ENCODE assay signal across 16 mouse cellular contexts in genomic region chr10:43027006-43027405, GRCm38 (mm10).
DNase-seq lines count a peak whose midpoint lies in the region; ATAC-seq lines count a peak whose summit lies in the region.
"Had no signal": no experiment of that assay in that cellular context is flagged by ENCODE, and none has a peak within 500 bp of the region (broad histone marks: within the 10 kb centered on the region; RNA-seq: fewer than 3 reads in every experiment).

No protein-coding gene starts in this region.

- 0 out of 2 replicates have a peak overlapping the region, but pooled peaks have one; percentile 21 for H3K27ac ChIP-seq in forebrain, embryonic 12.5 days
- no peak overlapping the region for H3K27ac ChIP-seq in forebrain, embryonic 11.5 days (ENCODE audit: low read depth, low read length)
- H3K27ac ChIP-seq: embryonic facial prominence, embryonic 13.5 days; forebrain, embryonic 13.5 days; limb, embryonic 13.5 days; liver, embryonic 15.5 days; stomach, embryonic 15.5 days had no signal

- H3K4me2 ChIP-seq in forebrain, embryonic 12.5 days = no peak overlapping the region
- H3K4me2 ChIP-seq in forebrain, embryonic 11.5 days (ENCODE audit: low read depth, low read length, severe bottlenecking) = no peak overlapping the region
- H3K4me2 ChIP-seq: embryonic facial prominence, embryonic 13.5 days; forebrain, embryonic 13.5 days; limb, embryonic 13.5 days; liver, embryonic 15.5 days; midbrain, embryonic 11.5 days; stomach, embryonic 15.5 days had no signal

- no peak overlapping the region for H3K9ac ChIP-seq in forebrain, embryonic 12.5 days
- H3K9ac ChIP-seq in forebrain, embryonic 11.5 days (ENCODE audit: low read length) = no peak overlapping the region
- H3K9ac ChIP-seq: embryonic facial prominence, embryonic 13.5 days; forebrain, embryonic 13.5 days; limb, embryonic 13.5 days; liver, embryonic 15.5 days; stomach, embryonic 15.5 days had no signal

- peaks cover 31% of the 10 kb centered on the region for H3K4me1 ChIP-seq in forebrain, embryonic 12.5 days
- peaks cover 11% of the 10 kb centered on the region; the same call in 1 of the 2 replicates for H3K4me1 ChIP-seq in forebrain, embryonic 11.5 days (replicated peaks; ENCODE audit: control insufficient read depth, insufficient read depth, low read length)
- H3K4me1 ChIP-seq: liver, embryonic 15.5 days had no signal

- H3K9me3 ChIP-seq in forebrain, embryonic 12.5 days = no peaks in the 10 kb centered on the region
- no peaks in the 10 kb centered on the region for H3K9me3 ChIP-seq in forebrain, embryonic 11.5 days (ENCODE audit: control insufficient read depth, low read length)
- H3K9me3 ChIP-seq: embryonic facial prominence, embryonic 13.5 days; forebrain, embryonic 13.5 days; liver, embryonic 15.5 days; stomach, embryonic 15.5 days had no signal

- peaks cover 16% of the 10 kb centered on the region for H3K27me3 ChIP-seq in forebrain, embryonic 12.5 days
- peaks cover 14% of the 10 kb centered on the region for H3K27me3 ChIP-seq in forebrain, embryonic 11.5 days (ENCODE audit: control insufficient read depth, insufficient read depth, low read length)
- H3K27me3 ChIP-seq: Patski had no signal

- ATAC-seq in forebrain, embryonic 12.5 days (ENCODE audit: low FRiP score) = no peak
- ATAC-seq in forebrain, embryonic 11.5 days (replicated peaks; ENCODE audit: low FRiP score) = no peak
- ATAC-seq: forebrain, embryonic 13.5 days; Patski had no signal

- no peak for DNase-seq in forebrain, embryonic 11.5 days (ENCODE audit: low spot score)
- DNase-seq in retina, embryonic 14.5 days (ENCODE audit: low spot score) = peak; percentile 48
- no peak for DNase-seq in retina, postnatal 1 day
- peak; percentile 48 to 61 for DNase-seq in kidney, postnatal 36 days
- DNase-seq in B cell, adult 2 months = no peak
- DNase-seq in right cerebral cortex, postnatal 10 days (ENCODE audit: low spot score in 2 of 2) = no peak
- DNase-seq in heart, adult 18-20 months = no peak
- DNase-seq: thymus, postnatal 25 days had no signal

- 0 out of 2 replicates have a peak, but pooled peaks cover 3% of the 10 kb centered on the region for H3K36me3 ChIP-seq in forebrain, embryonic 12.5 days (replicated peaks)
- no peaks in the 10 kb centered on the region for H3K36me3 ChIP-seq in forebrain, embryonic 11.5 days (ENCODE audit: control insufficient read depth, insufficient read depth, low read length)
- H3K36me3 ChIP-seq: limb, embryonic 13.5 days; liver, embryonic 15.5 days; stomach, embryonic 15.5 days had no signal

- whole genome bisulfite sequencing in forebrain, embryonic 12.5 days = 55% methylated on average over 9 of the region's 9 CpGs
- 69% methylated on average over 9 of the region's 9 CpGs for WGBS in forebrain, embryonic 11.5 days

- no peak overlapping the region for H3K4me3 ChIP-seq in forebrain, embryonic 12.5 days (replicated peaks)
- H3K4me3 ChIP-seq in forebrain, embryonic 11.5 days (ENCODE audit: low read depth, low read length) = no peak overlapping the region
- H3K4me3 ChIP-seq: embryonic facial prominence, embryonic 13.5 days; forebrain, embryonic 13.5 days; limb, embryonic 13.5 days; liver, embryonic 15.5 days; stomach, embryonic 15.5 days had no signal

Comparison
In these comparisons a context has a peak if more than half of its experiments do, and no peak if none do; other contexts are left out.
1. DNase-seq: peak in retina, embryonic 14.5 days (single experiment) and kidney, postnatal 36 days (2 of 2); none in forebrain, embryonic 11.5 days (single experiment), retina, postnatal 1 day (single experiment), B cell, adult 2 months (0 of 2), right cerebral cortex, postnatal 10 days (0 of 2) and heart, adult 18-20 months (0 of 2).